Mouse (Mus musculus) heart, postnatal 0 days (tissue): Measurements from ENCODE around the gene Cnot8.

Source experiments
- CTCF ChIP-seq: IDR thresholded peaks from 2 replicates; pipeline ENCODE4 v1.5.1; 2016; ENCODE audit warnings: antibody characterized with exemption, control low read depth, low read depth
- EP300 ChIP-seq: IDR thresholded peaks from 2 replicates; pipeline ENCODE4 v1.6.1; 2016; ENCODE audit warnings: antibody characterized with exemption, low read depth

DNA sequence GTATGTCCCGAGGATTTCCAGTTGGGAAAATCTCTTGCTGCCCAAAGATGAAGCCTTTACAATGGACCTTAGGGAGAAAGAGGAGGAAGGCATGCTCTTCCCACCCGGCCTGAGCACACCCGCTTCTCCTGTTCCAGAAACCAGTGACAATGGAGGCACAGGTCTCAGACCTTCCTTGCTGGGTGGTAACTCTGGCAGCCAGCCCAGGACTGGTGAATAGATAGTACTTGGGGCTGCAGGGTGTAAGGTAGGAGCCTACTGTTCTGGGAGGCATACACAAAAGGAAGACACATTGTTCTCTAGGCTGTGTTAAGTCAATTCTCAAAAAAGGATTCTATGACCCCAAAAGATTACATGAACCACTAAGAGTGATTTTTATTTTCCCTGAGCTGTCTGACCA lies 16.7 kb downstream of the Cnot8 start:
- no peak for TF ChIP-seq CTCF
- no peak for TF ChIP-seq EP300
